Mouse (Mus musculus): ENCODE measurements around the gene Fmod. TPM values are rescaled to one million over a fixed set of nuclear protein-coding genes. Genes with fewer than 3 reads are reported as not detected.

The Fmod gene
- polyA plus RNA-seq, 1 experiment from 2014 or later, result 44.2 TPM

- Histone ChIP-seq H3K27me3 (replicated peaks; ENCODE audit: control insufficient read depth, insufficient read depth, low read length) (no peaks in the 10 kb centered on the region), H3K9ac (ENCODE audit: low read depth, low read length) (no peak overlapping the region), H3K9me3 (ENCODE audit: control insufficient read depth, low read length) (no peaks in the 10 kb centered on the region), H3K4me1 (ENCODE audit: control insufficient read depth, insufficient read depth, low read length) (peaks cover 38% of the 10 kb centered on the region), H3K4me3 (ENCODE audit: low read depth, low read length) (no peak overlapping the region), H3K27ac (replicated peaks; ENCODE audit: low read depth, low read length) (peak overlapping the region; percentile 87; the same call in 1 of the 2 replicates), H3K36me3 (ENCODE audit: control insufficient read depth, insufficient read depth, low read length) (peaks cover 16% of the 10 kb centered on the region; the same call in 1 of the 2 replicates), H3K4me2 (ENCODE audit: low read depth, low read length) (no peak overlapping the region)
- 75% methylated on average over 4 of the region's 4 CpGs for WGBS
- DNase-seq (ENCODE audit: low spot score), result no peak
- ATAC-seq (ENCODE audit: low read depth), result no peak
These were observed 43.4 kb downstream of the Fmod start for GRCm38 (mm10) chr1:134080406-134080805.

GRCm38 (mm10) chr1:134080881-134081450 is 43.9 kb downstream of the Fmod start:
- DNase-seq (ENCODE audit: low spot score), result no peak
- H3K27ac ChIP-seq (replicated peaks; ENCODE audit: low read depth, low read length), result no peak overlapping the region
- H3K4me1 ChIP-seq (ENCODE audit: control insufficient read depth, insufficient read depth, low read length), result peaks cover 38% of the 10 kb centered on the region
- H3K4me3 ChIP-seq (ENCODE audit: low read depth, low read length), result no peak overlapping the region
- H3K4me2 ChIP-seq (ENCODE audit: low read depth, low read length), result no peak overlapping the region
- no peak for ATAC-seq (ENCODE audit: low read depth)
- no peaks in the 10 kb centered on the region for H3K9me3 ChIP-seq (ENCODE audit: control insufficient read depth, low read length)
- peaks cover 10% of the 10 kb centered on the region; the same call in 1 of the 2 replicates for H3K36me3 ChIP-seq (ENCODE audit: control insufficient read depth, insufficient read depth, low read length)
- no peaks in the 10 kb centered on the region for H3K27me3 ChIP-seq (replicated peaks; ENCODE audit: control insufficient read depth, insufficient read depth, low read length)
- no peak overlapping the region for H3K9ac ChIP-seq (ENCODE audit: low read depth, low read length)
- WGBS, result 68% methylated on average over 5 of the region's 5 CpGs

GRCm38 (mm10) chr1:134082987-134083516 is 46.0 kb downstream of the Fmod start:
- Histone ChIP-seq H3K4me2 (ENCODE audit: low read depth, low read length) (no peak overlapping the region), H3K27ac (replicated peaks; ENCODE audit: low read depth, low read length) (no peak overlapping the region; the same call in 1 of the 2 replicates), H3K4me3 (ENCODE audit: low read depth, low read length) (no peak overlapping the region), H3K27me3 (replicated peaks; ENCODE audit: control insufficient read depth, insufficient read depth, low read length) (no peaks in the 10 kb centered on the region), H3K9ac (ENCODE audit: low read depth, low read length) (no peak overlapping the region), H3K4me1 (ENCODE audit: control insufficient read depth, insufficient read depth, low read length) (peaks cover 30% of the 10 kb centered on the region), H3K36me3 (ENCODE audit: control insufficient read depth, insufficient read depth, low read length) (no peaks in the 10 kb centered on the region), H3K9me3 (ENCODE audit: control insufficient read depth, low read length) (no peaks in the 10 kb centered on the region)
- DNase-seq (ENCODE audit: low spot score) (peak; percentile 64), ATAC-seq (ENCODE audit: low read depth) (no peak)
- WGBS, result 43% methylated on average over 11 of the region's 11 CpGs

- H3K4me1 ChIP-seq (ENCODE audit: control insufficient read depth, insufficient read depth, low read length), result peaks cover 26% of the 10 kb centered on the region
- no peaks in the 10 kb centered on the region for H3K27me3 ChIP-seq (replicated peaks; ENCODE audit: control insufficient read depth, insufficient read depth, low read length)
- 76% methylated on average over 8 of the region's 8 CpGs for WGBS
- H3K9me3 ChIP-seq (ENCODE audit: control insufficient read depth, low read length), result no peaks in the 10 kb centered on the region
- no peak overlapping the region for H3K4me3 ChIP-seq (ENCODE audit: low read depth, low read length)
- H3K36me3 ChIP-seq (ENCODE audit: control insufficient read depth, insufficient read depth, low read length), result no peaks in the 10 kb centered on the region
- ATAC-seq (ENCODE audit: low read depth) (no peak), DNase-seq (ENCODE audit: low spot score) (no peak)
- H3K4me2 ChIP-seq (ENCODE audit: low read depth, low read length), result no peak overlapping the region
- no peak overlapping the region for H3K27ac ChIP-seq (replicated peaks; ENCODE audit: low read depth, low read length)
- no peak overlapping the region for H3K9ac ChIP-seq (ENCODE audit: low read depth, low read length)
These were observed 46.6 kb downstream of the Fmod start for GRCm38 (mm10) chr1:134083676-134084075.

GRCm38 (mm10) chr1:134084128-134084527 is 47.1 kb downstream of the Fmod start:
- no peak for ATAC-seq (ENCODE audit: low read depth)
- Histone ChIP-seq H3K9me3 (ENCODE audit: control insufficient read depth, low read length) (no peaks in the 10 kb centered on the region), H3K27ac (replicated peaks; ENCODE audit: low read depth, low read length) (no peak overlapping the region), H3K4me3 (ENCODE audit: low read depth, low read length) (no peak overlapping the region), H3K27me3 (replicated peaks; ENCODE audit: control insufficient read depth, insufficient read depth, low read length) (no peaks in the 10 kb centered on the region), H3K9ac (ENCODE audit: low read depth, low read length) (no peak overlapping the region), H3K4me1 (ENCODE audit: control insufficient read depth, insufficient read depth, low read length) (peaks cover 26% of the 10 kb centered on the region), H3K4me2 (ENCODE audit: low read depth, low read length) (no peak overlapping the region), H3K36me3 (ENCODE audit: control insufficient read depth, insufficient read depth, low read length) (no peaks in the 10 kb centered on the region)
- DNase-seq (ENCODE audit: low spot score), result no peak
- 74% methylated on average over 3 of the region's 3 CpGs for WGBS

GRCm38 (mm10) chr1:134086017-134086416 is 49.0 kb downstream of the Fmod start:
- Histone ChIP-seq H3K9ac (ENCODE audit: low read depth, low read length) (no peak overlapping the region; the same call in 1 of the 2 replicates), H3K27me3 (replicated peaks; ENCODE audit: control insufficient read depth, insufficient read depth, low read length) (no peaks in the 10 kb centered on the region), H3K4me2 (ENCODE audit: low read depth, low read length) (no peak overlapping the region), H3K27ac (replicated peaks; ENCODE audit: low read depth, low read length) (no peak overlapping the region), H3K36me3 (ENCODE audit: control insufficient read depth, insufficient read depth, low read length) (no peaks in the 10 kb centered on the region), H3K4me3 (ENCODE audit: low read depth, low read length) (no peak overlapping the region), H3K4me1 (ENCODE audit: control insufficient read depth, insufficient read depth, low read length) (peaks cover 20% of the 10 kb centered on the region), H3K9me3 (ENCODE audit: control insufficient read depth, low read length) (no peaks in the 10 kb centered on the region)
- WGBS, result 32% methylated on average over 3 of the region's 3 CpGs
- no peak for DNase-seq (ENCODE audit: low spot score)
- no peak for ATAC-seq (ENCODE audit: low read depth)

- Histone ChIP-seq H3K27me3 (replicated peaks; ENCODE audit: control insufficient read depth, insufficient read depth, low read length) (no peaks in the 10 kb centered on the region), H3K4me2 (ENCODE audit: low read depth, low read length) (peak overlapping the region; percentile 11; the same call in 1 of the 2 replicates), H3K9ac (ENCODE audit: low read depth, low read length) (peak overlapping the region; percentile 27), H3K27ac (replicated peaks; ENCODE audit: low read depth, low read length) (no peak overlapping the region), H3K9me3 (ENCODE audit: control insufficient read depth, low read length) (no peaks in the 10 kb centered on the region), H3K4me1 (ENCODE audit: control insufficient read depth, insufficient read depth, low read length) (peaks cover 20% of the 10 kb centered on the region), H3K4me3 (ENCODE audit: low read depth, low read length) (no peak overlapping the region), H3K36me3 (ENCODE audit: control insufficient read depth, insufficient read depth, low read length) (no peaks in the 10 kb centered on the region)
- no peak for DNase-seq (ENCODE audit: low spot score)
- 0 out of 2 replicates have a peak, but pooled peaks have one; percentile 22 for ATAC-seq (ENCODE audit: low read depth)
- WGBS, result 36% methylated on average over 13 of the region's 16 CpGs
These were observed 49.9 kb downstream of the Fmod start for GRCm38 (mm10) chr1:134086811-134087398.

- no peak overlapping the region for H3K4me3 ChIP-seq (ENCODE audit: low read depth, low read length)
- H3K4me1 ChIP-seq (ENCODE audit: control insufficient read depth, insufficient read depth, low read length), result peaks cover 27% of the 10 kb centered on the region
- no peak for DNase-seq (ENCODE audit: low spot score)
- no peaks in the 10 kb centered on the region for H3K36me3 ChIP-seq (ENCODE audit: control insufficient read depth, insufficient read depth, low read length)
- no peak overlapping the region for H3K9ac ChIP-seq (ENCODE audit: low read depth, low read length)
- no peak overlapping the region for H3K27ac ChIP-seq (replicated peaks; ENCODE audit: low read depth, low read length)
- WGBS, result 87% methylated on average over 7 of the region's 7 CpGs
- ATAC-seq (ENCODE audit: low read depth), result no peak
- no peaks in the 10 kb centered on the region for H3K27me3 ChIP-seq (replicated peaks; ENCODE audit: control insufficient read depth, insufficient read depth, low read length)
- H3K9me3 ChIP-seq (ENCODE audit: control insufficient read depth, low read length), result no peaks in the 10 kb centered on the region
- no peak overlapping the region for H3K4me2 ChIP-seq (ENCODE audit: low read depth, low read length)
These were observed 52.0 kb downstream of the Fmod start for GRCm38 (mm10) chr1:134089074-134089473.
